Mouse (Mus musculus): Measurements from ENCODE around the gene Pttg1. TPM values are rescaled to one million over a fixed set of nuclear protein-coding genes. Genes with fewer than 3 reads are reported as not detected.

The Pttg1 gene
- polyA plus RNA-seq, 1 experiment from 2014 or later = 95.0 TPM

DNA sequence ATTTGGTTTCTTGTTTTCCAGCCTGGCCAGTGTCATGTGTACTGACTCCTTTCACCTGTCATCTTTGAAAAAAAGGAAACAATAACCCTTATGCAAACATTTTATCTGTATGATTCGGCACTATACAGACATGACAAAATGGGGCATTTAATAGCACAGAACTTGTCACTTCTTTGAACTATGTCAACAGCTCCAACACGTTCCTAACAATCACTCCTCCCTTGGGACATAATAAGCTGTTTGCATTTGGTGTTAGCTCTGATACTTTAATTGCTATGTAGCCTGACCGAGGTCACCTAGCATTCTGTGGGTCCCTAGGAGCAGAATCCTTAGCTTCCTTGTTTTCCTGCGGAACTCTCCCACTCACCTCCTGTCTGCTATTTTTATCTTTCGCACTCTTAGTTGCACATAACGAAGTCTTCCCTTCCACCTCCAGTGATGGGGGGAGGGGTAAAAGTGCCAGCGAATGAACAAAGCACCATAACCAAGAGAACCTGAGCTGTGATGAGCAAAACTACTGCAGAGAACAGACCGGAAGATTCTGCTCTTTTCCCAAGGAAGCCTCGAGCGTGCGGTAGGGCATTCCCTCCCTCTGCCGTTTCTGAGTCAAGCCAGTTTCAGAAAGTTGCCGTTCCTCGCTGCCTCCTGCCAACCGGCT is 21.8 kb downstream of the Pttg1 start:
- no peak overlapping the region for H3K9ac ChIP-seq
- H3K4me2 ChIP-seq = no peak overlapping the region
- H3K9me3 ChIP-seq = no peaks in the 10 kb centered on the region
- ATAC-seq (ENCODE audit: borderline replicate concordance, extremely low read depth, low FRiP score, low TSS enrichment) = no peak
- no peaks in the 10 kb centered on the region for H3K36me3 ChIP-seq
- no peak overlapping the region for H3K27ac ChIP-seq
- H3K4me1 ChIP-seq = no peaks in the 10 kb centered on the region
- no peak overlapping the region for H3K4me3 ChIP-seq
- no peaks in the 10 kb centered on the region for H3K27me3 ChIP-seq
- 81% methylated on average over 15 of the region's 15 CpGs for WGBS

- H3K36me3 ChIP-seq = no peaks in the 10 kb centered on the region
- no peak overlapping the region for H3K9ac ChIP-seq
- no peaks in the 10 kb centered on the region for H3K4me1 ChIP-seq
- no peak overlapping the region for H3K27ac ChIP-seq
- no peak overlapping the region for H3K4me2 ChIP-seq
- ATAC-seq (ENCODE audit: borderline replicate concordance, extremely low read depth, low FRiP score, low TSS enrichment) = no peak
- no peak overlapping the region for H3K4me3 ChIP-seq
- no peaks in the 10 kb centered on the region for H3K9me3 ChIP-seq
- no peaks in the 10 kb centered on the region for H3K27me3 ChIP-seq
- WGBS = 92% methylated on average over 1 of the region's 1 CpGs
Observed at GRCm38 (mm10) chr11:43400131-43400530, 25.9 kb downstream of the Pttg1 start.

- Histone ChIP-seq H3K4me2 (no peak overlapping the region), H3K9ac (no peak overlapping the region), H3K4me1 (no peaks in the 10 kb centered on the region), H3K27ac (no peak overlapping the region), H3K4me3 (no peak overlapping the region), H3K36me3 (no peaks in the 10 kb centered on the region), H3K27me3 (no peaks in the 10 kb centered on the region), H3K9me3 (no peaks in the 10 kb centered on the region)
- 40% methylated on average over 4 of the region's 4 CpGs for whole genome bisulfite sequencing
- ATAC-seq (ENCODE audit: borderline replicate concordance, extremely low read depth, low FRiP score, low TSS enrichment) = no peak
Observed at GRCm38 (mm10) chr11:43399297-43399696, 26.8 kb downstream of the Pttg1 start.

DNA sequence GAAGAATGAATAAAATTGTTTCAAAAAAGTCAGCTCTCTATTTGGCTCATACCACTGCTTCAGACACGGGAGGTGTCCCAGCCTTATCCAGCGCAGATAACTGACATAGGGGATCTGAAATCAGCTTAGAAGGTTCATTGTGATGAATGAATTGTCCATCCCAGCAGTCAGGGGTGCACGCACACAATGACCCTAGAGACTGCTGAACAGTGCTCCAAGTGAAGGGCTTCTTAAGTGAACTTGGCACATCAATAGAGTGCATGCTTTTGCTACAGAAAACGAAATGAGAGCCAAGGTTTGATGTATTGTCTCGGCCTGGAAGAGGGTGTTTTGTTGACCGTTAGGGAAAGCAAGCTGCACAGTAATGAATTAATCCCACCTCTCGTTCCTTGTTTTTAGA is 29.4 kb downstream of the Pttg1 start:
- H3K4me3 ChIP-seq = no peak overlapping the region
- ATAC-seq (ENCODE audit: borderline replicate concordance, extremely low read depth, low FRiP score, low TSS enrichment) = no peak
- H3K27ac ChIP-seq = no peak overlapping the region
- no peaks in the 10 kb centered on the region for H3K36me3 ChIP-seq
- H3K9ac ChIP-seq = no peak overlapping the region
- H3K9me3 ChIP-seq = no peaks in the 10 kb centered on the region
- H3K27me3 ChIP-seq = no peaks in the 10 kb centered on the region
- no peak overlapping the region for H3K4me2 ChIP-seq
- 66% methylated on average over 7 of the region's 7 CpGs for WGBS
- no peaks in the 10 kb centered on the region for H3K4me1 ChIP-seq

DNA sequence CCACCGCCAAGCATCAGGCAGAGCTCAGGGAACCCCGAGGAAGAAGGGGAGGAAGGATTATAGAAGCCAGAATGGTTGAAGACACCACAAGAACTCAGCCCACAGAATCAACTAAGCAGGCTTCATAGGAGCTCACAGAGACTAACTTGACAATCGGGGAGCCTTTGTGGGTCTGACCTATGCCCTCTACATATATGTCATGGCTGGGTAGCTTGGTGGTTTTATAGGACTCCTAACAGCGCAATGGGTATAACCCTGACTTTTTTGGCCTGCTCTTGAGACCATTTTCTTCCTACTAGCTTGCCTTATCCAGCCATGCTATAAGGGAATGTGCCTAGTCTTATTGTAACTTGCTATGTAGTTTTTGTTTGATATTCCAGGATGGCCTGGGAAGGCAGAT is 29.8 kb downstream of the Pttg1 start:
- Histone ChIP-seq H3K9ac (no peak overlapping the region), H3K4me2 (no peak overlapping the region), H3K4me3 (no peak overlapping the region), H3K27me3 (no peaks in the 10 kb centered on the region), H3K36me3 (no peaks in the 10 kb centered on the region), H3K4me1 (no peaks in the 10 kb centered on the region), H3K9me3 (no peaks in the 10 kb centered on the region), H3K27ac (no peak overlapping the region)
- WGBS = 87% methylated on average over 4 of the region's 4 CpGs
- ATAC-seq (ENCODE audit: borderline replicate concordance, extremely low read depth, low FRiP score, low TSS enrichment) = no peak

GRCm38 (mm10) chr11:43395073-43395948 is 30.7 kb downstream of the Pttg1 start:
- H3K36me3 ChIP-seq = no peaks in the 10 kb centered on the region
- no peak overlapping the region for H3K4me2 ChIP-seq
- H3K9ac ChIP-seq = no peak overlapping the region
- WGBS = 49% methylated on average over 14 of the region's 14 CpGs
- no peaks in the 10 kb centered on the region for H3K9me3 ChIP-seq
- H3K4me3 ChIP-seq = no peak overlapping the region
- no peak overlapping the region for H3K27ac ChIP-seq
- ATAC-seq (ENCODE audit: borderline replicate concordance, extremely low read depth, low FRiP score, low TSS enrichment) = no peak
- no peaks in the 10 kb centered on the region for H3K27me3 ChIP-seq
- no peaks in the 10 kb centered on the region for H3K4me1 ChIP-seq

GRCm38 (mm10) chr11:43393325-43393724 is 32.7 kb downstream of the Pttg1 start:
- Histone ChIP-seq H3K4me2 (no peak overlapping the region), H3K9ac (no peak overlapping the region), H3K36me3 (no peaks in the 10 kb centered on the region), H3K4me1 (no peaks in the 10 kb centered on the region), H3K27me3 (no peaks in the 10 kb centered on the region), H3K4me3 (no peak overlapping the region), H3K9me3 (no peaks in the 10 kb centered on the region), H3K27ac (no peak overlapping the region)
- no peak for ATAC-seq (ENCODE audit: borderline replicate concordance, extremely low read depth, low FRiP score, low TSS enrichment)
- whole genome bisulfite sequencing = 79% methylated on average over 4 of the region's 4 CpGs

GRCm38 (mm10) chr11:43392757-43393156 is 33.3 kb downstream of the Pttg1 start:
- WGBS = 29% methylated on average over 2 of the region's 2 CpGs
- Histone ChIP-seq H3K36me3 (no peaks in the 10 kb centered on the region), H3K4me2 (no peak overlapping the region), H3K4me1 (no peaks in the 10 kb centered on the region), H3K4me3 (no peak overlapping the region), H3K9me3 (no peaks in the 10 kb centered on the region), H3K9ac (no peak overlapping the region), H3K27me3 (no peaks in the 10 kb centered on the region), H3K27ac (no peak overlapping the region)
- ATAC-seq (ENCODE audit: borderline replicate concordance, extremely low read depth, low FRiP score, low TSS enrichment) = no peak

DNA sequence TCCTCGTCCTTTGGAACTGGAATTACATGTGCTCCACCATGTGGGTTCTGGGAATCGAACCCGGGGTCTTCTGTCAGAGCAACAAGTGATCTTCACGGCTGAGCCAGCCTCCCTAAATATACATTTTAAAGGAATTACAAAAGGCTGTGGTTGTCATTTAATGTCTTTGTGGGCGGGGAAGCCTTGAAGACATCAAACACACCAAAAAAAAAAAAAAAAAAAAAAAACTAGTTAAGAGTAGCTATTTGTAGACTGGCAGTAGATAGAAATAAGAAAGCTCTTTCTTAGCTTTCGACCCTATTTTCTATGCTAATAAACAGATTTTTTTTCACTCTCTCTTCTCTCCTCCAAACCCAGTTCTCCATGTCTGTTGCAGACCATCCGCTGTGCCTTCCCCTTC is 36.9 kb downstream of the Pttg1 start:
- Histone ChIP-seq H3K9me3 (no peaks in the 10 kb centered on the region), H3K4me1 (peaks cover 13% of the 10 kb centered on the region), H3K27me3 (no peaks in the 10 kb centered on the region), H3K27ac (no peak overlapping the region), H3K4me2 (no peak overlapping the region), H3K4me3 (no peak overlapping the region), H3K36me3 (no peaks in the 10 kb centered on the region), H3K9ac (no peak overlapping the region)
- ATAC-seq (ENCODE audit: borderline replicate concordance, extremely low read depth, low FRiP score, low TSS enrichment) = no peak
- 79% methylated on average over 7 of the region's 7 CpGs for WGBS

- WGBS = 66% methylated on average over 21 of the region's 21 CpGs
- ATAC-seq (ENCODE audit: borderline replicate concordance, extremely low read depth, low FRiP score, low TSS enrichment) = no peak
- no peaks in the 10 kb centered on the region for H3K9me3 ChIP-seq
- H3K4me3 ChIP-seq = no peak overlapping the region
- no peak overlapping the region for H3K9ac ChIP-seq
- no peak overlapping the region for H3K4me2 ChIP-seq
- peaks cover 13% of the 10 kb centered on the region for H3K4me1 ChIP-seq
- H3K36me3 ChIP-seq = no peaks in the 10 kb centered on the region
- no peaks in the 10 kb centered on the region for H3K27me3 ChIP-seq
- H3K27ac ChIP-seq = no peak overlapping the region
Observed at GRCm38 (mm10) chr11:43388122-43389097, 37.6 kb downstream of the Pttg1 start.

DNA sequence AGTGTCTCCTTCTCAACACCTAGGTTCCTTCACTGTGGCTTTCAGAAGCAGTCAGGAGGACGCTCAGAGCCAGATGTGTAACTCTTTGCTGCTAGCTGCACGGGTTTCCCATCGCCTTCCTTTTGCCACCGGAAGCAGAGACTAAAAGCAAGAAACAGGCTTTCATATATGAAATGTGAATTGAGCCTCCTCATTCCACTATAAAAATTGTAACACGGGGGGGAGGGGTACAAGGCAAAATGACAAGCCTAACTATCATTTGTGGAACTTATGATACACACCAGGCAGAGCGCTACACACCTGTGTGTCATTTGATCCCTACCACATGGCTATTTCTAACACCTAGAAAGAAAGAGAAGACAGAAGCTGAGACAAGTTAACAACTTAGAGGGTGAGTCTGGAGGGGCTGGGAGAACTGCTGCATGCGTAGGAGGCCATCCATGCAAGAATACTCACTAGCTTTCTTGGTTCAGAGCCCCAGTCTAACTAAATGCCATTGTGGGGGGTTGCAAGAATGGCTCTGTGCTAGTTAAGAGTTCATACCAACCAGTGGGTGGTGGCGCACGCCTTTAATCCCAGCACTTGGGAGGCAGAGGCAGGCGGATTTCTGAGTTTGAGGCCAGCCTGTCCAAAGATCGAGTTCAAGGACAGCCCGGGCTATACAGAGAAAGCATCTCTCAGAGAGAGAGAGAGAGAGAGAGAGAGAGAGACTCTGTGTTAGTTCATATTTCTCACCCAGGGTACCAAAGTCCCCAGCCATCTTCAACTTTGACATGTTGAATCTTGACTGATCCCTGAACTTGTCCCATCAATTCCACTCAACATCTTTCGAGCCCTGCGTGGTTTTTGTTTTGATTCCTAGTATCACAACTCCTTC is 38.8 kb downstream of the Pttg1 start:
- H3K36me3 ChIP-seq = no peaks in the 10 kb centered on the region
- no peak overlapping the region for H3K4me2 ChIP-seq
- no peak overlapping the region for H3K4me3 ChIP-seq
- peaks cover 13% of the 10 kb centered on the region for H3K4me1 ChIP-seq
- H3K27ac ChIP-seq = no peak overlapping the region
- no peaks in the 10 kb centered on the region for H3K9me3 ChIP-seq
- WGBS = 89% methylated on average over 14 of the region's 14 CpGs
- no peaks in the 10 kb centered on the region for H3K27me3 ChIP-seq
- no peak overlapping the region for H3K9ac ChIP-seq
- ATAC-seq (ENCODE audit: borderline replicate concordance, extremely low read depth, low FRiP score, low TSS enrichment) = no peak
